Mouse (Mus musculus) monocyte, adult 2 months (primary cell): ENCODE results near the gene Tnnt3.

Experiments
- DNase-seq, 2 experiments: peaks; one replicate each; pipeline ENCODE4 v3.0.0; 2022; ENCODE audit warnings: low spot score in 2 of 2, low read depth in 1 of 2

The Tnnt3 gene

GRCm38 (mm10) chr7:142537879-142538278 is 39.2 kb downstream of the Tnnt3 start:
- peak in 1 of 2 experiments; percentile 16 for DNase-seq

- no peak for DNase-seq
These were observed 39.7 kb downstream of the Tnnt3 start for GRCm38 (mm10) chr7:142538291-142538690.

GRCm38 (mm10) chr7:142538766-142539165 is 40.1 kb downstream of the Tnnt3 start:
- DNase-seq: no peak

- DNase-seq: no peak
These were observed 41.2 kb downstream of the Tnnt3 start for GRCm38 (mm10) chr7:142539828-142540227.

GRCm38 (mm10) chr7:142542771-142543303 is 44.2 kb downstream of the Tnnt3 start:
- DNase-seq: no peak

GRCm38 (mm10) chr7:142545967-142546366 is 47.3 kb downstream of the Tnnt3 start:
- DNase-seq: no peak

- DNase-seq: no peak
These were observed 49.2 kb downstream of the Tnnt3 start for GRCm38 (mm10) chr7:142547874-142548273.

GRCm38 (mm10) chr7:142548706-142549105 is 50.1 kb downstream of the Tnnt3 start:
- no peak for DNase-seq

- no peak for DNase-seq
These were observed 51.5 kb downstream of the Tnnt3 start for GRCm38 (mm10) chr7:142549941-142550763.

GRCm38 (mm10) chr7:142550935-142551373 is 52.3 kb downstream of the Tnnt3 start:
- DNase-seq: no peak

- no peak for DNase-seq
These were observed 53.1 kb downstream of the Tnnt3 start for GRCm38 (mm10) chr7:142551691-142552090.

GRCm38 (mm10) chr7:142552591-142553416 is 54.2 kb downstream of the Tnnt3 start:
- DNase-seq: no peak

GRCm38 (mm10) chr7:142553417-142554335 is 55.0 kb downstream of the Tnnt3 start:
- DNase-seq: no peak

GRCm38 (mm10) chr7:142554625-142555024 is 56.0 kb downstream of the Tnnt3 start:
- no peak for DNase-seq

GRCm38 (mm10) chr7:142555366-142556088 is 56.9 kb downstream of the Tnnt3 start:
- no peak for DNase-seq

GRCm38 (mm10) chr7:142556089-142556476 is 57.4 kb downstream of the Tnnt3 start:
- no peak for DNase-seq

- no peak for DNase-seq
These were observed 59.1 kb downstream of the Tnnt3 start for GRCm38 (mm10) chr7:142557696-142558095.

- no peak for DNase-seq
These were observed 60.0 kb downstream of the Tnnt3 start for GRCm38 (mm10) chr7:142558511-142559146.

GRCm38 (mm10) chr7:142559651-142560175 is 61.1 kb downstream of the Tnnt3 start:
- DNase-seq: no peak
